Comparison of ENCODE assay signal across 21 mouse cellular contexts in the genomic region with DNA sequence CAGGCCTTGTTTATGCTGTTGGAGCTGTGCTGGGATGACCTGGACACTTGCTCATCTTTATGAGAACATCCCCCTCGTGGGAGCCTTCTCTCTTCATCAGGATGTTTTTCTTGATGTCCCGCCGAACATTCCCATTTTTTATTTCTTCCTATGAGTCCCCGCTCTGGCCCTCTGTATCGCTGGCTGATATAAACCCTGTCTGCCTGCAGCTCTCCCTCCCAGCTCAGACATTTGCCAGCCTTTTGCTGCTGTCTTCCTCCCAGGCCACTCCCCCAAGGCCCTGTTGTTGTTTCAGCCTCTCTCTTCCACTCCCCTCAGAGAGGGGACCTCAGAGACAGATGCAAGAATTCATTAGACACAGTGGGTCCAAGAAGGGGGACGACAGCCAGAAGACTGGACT. TPM values are rescaled to one million over a fixed set of nuclear protein-coding genes. Genes with fewer than 3 reads are reported as not detected.
A peak's percentile ranks its signal among the peaks of the same experiment; 100 is the strongest.
DNase-seq lines count a peak whose midpoint lies in the region; ATAC-seq lines count a peak whose summit lies in the region.
"Had no signal": no experiment of that assay in that cellular context is flagged by ENCODE, and none has a peak within 500 bp of the region (broad histone marks: within the 10 kb centered on the region; RNA-seq: fewer than 3 reads in every experiment).

No protein-coding gene starts in this region.

- DNase-seq in kidney, adult 18-20 months = no peak
- DNase-seq in kidney, postnatal 10 days = peak; percentile 59
- DNase-seq in midbrain, embryonic 11.5 days (ENCODE audit: low spot score, missing footprints) = peak; percentile 72
- peak; percentile 35 to 50 for DNase-seq in kidney, postnatal 4 days
- DNase-seq: adrenal gland, adult 2 months; adrenal gland, postnatal 14 days; cerebellum, adult 11 months; cerebellum, adult 2 months; cerebellum, adult 9-11 months; cerebellum, postnatal 25 days; gastrocnemius, postnatal 25 days had no signal

- peak overlapping the region; percentile 24; the same call in 1 of the 2 replicates for H3K27ac ChIP-seq in kidney, embryonic 15.5 days
- H3K27ac ChIP-seq in kidney, embryonic 14.5 days (ENCODE audit: low read depth, low read length) = no peak overlapping the region
- H3K27ac ChIP-seq in midbrain, embryonic 11.5 days (ENCODE audit: low read depth, low read length) = no peak overlapping the region
- H3K27ac ChIP-seq in midbrain, embryonic 16.5 days (ENCODE audit: low read length) = no peak overlapping the region
- no peak overlapping the region for H3K27ac ChIP-seq in forebrain, embryonic 16.5 days (ENCODE audit: low read length)
- H3K27ac ChIP-seq: embryonic facial prominence, embryonic 12.5 days; embryonic facial prominence, embryonic 15.5 days; heart, embryonic 13.5 days; hindbrain, embryonic 12.5 days had no signal

- H3K9ac ChIP-seq in kidney, embryonic 15.5 days = no peak overlapping the region
- H3K9ac ChIP-seq in kidney, embryonic 14.5 days (ENCODE audit: low read depth, low read length) = no peak overlapping the region
- H3K9ac ChIP-seq in midbrain, embryonic 11.5 days (ENCODE audit: low read length) = no peak overlapping the region
- H3K9ac ChIP-seq in midbrain, embryonic 16.5 days (ENCODE audit: low read depth, low read length) = no peak overlapping the region
- no peak overlapping the region for H3K9ac ChIP-seq in forebrain, embryonic 16.5 days (replicated peaks; ENCODE audit: low read depth, low read length)
- H3K9ac ChIP-seq: embryonic facial prominence, embryonic 12.5 days; embryonic facial prominence, embryonic 15.5 days; heart, embryonic 13.5 days; hindbrain, embryonic 12.5 days had no signal

- H3K9me3 ChIP-seq in kidney, embryonic 15.5 days (replicated peaks) = no peaks in the 10 kb centered on the region
- no peaks in the 10 kb centered on the region for H3K9me3 ChIP-seq in kidney, embryonic 14.5 days (ENCODE audit: control insufficient read depth, low read length)
- no peaks in the 10 kb centered on the region for H3K9me3 ChIP-seq in midbrain, embryonic 11.5 days (ENCODE audit: control insufficient read depth, low read length)
- H3K9me3 ChIP-seq in midbrain, embryonic 16.5 days (replicated peaks; ENCODE audit: control insufficient read depth, low read length, poor library complexity, severe bottlenecking) = no peaks in the 10 kb centered on the region
- no peaks in the 10 kb centered on the region for H3K9me3 ChIP-seq in forebrain, embryonic 16.5 days (ENCODE audit: control insufficient read depth, low read length)
- H3K9me3 ChIP-seq: embryonic facial prominence, embryonic 12.5 days; embryonic facial prominence, embryonic 15.5 days; heart, embryonic 13.5 days; hindbrain, embryonic 12.5 days had no signal

- 35% methylated on average over 6 of the region's 6 CpGs for WGBS in kidney, embryonic 15.5 days
- 31% methylated on average over 6 of the region's 6 CpGs for WGBS in kidney, embryonic 14.5 days
- WGBS in midbrain, embryonic 11.5 days = 76% methylated on average over 6 of the region's 6 CpGs
- 77% methylated on average over 6 of the region's 6 CpGs for WGBS in midbrain, embryonic 16.5 days
- 77% methylated on average over 6 of the region's 6 CpGs for WGBS in forebrain, embryonic 16.5 days

- no peaks in the 10 kb centered on the region for H3K36me3 ChIP-seq in kidney, embryonic 15.5 days
- H3K36me3 ChIP-seq in kidney, embryonic 14.5 days (ENCODE audit: control insufficient read depth, insufficient read depth, low read length) = no peaks in the 10 kb centered on the region
- H3K36me3 ChIP-seq in midbrain, embryonic 11.5 days (ENCODE audit: control insufficient read depth, insufficient read depth, low read length) = no peaks in the 10 kb centered on the region
- no peaks in the 10 kb centered on the region for H3K36me3 ChIP-seq in midbrain, embryonic 16.5 days (ENCODE audit: control insufficient read depth, insufficient read depth, low read length)
- H3K36me3 ChIP-seq in forebrain, embryonic 16.5 days (ENCODE audit: control insufficient read depth, insufficient read depth) = no peaks in the 10 kb centered on the region
- H3K36me3 ChIP-seq: embryonic facial prominence, embryonic 12.5 days; embryonic facial prominence, embryonic 15.5 days; heart, embryonic 13.5 days; hindbrain, embryonic 12.5 days had no signal

- no peak overlapping the region for H3K4me3 ChIP-seq in kidney, embryonic 15.5 days (replicated peaks)
- no peak overlapping the region for H3K4me3 ChIP-seq in kidney, embryonic 14.5 days (ENCODE audit: low read length)
- no peak overlapping the region for H3K4me3 ChIP-seq in midbrain, embryonic 11.5 days (ENCODE audit: low read depth, low read length)
- no peak overlapping the region for H3K4me3 ChIP-seq in midbrain, embryonic 16.5 days (ENCODE audit: low read depth, low read length)
- H3K4me3 ChIP-seq in forebrain, embryonic 16.5 days (replicated peaks; ENCODE audit: low read length) = no peak overlapping the region
- H3K4me3 ChIP-seq: embryonic facial prominence, embryonic 12.5 days; embryonic facial prominence, embryonic 15.5 days; heart, embryonic 13.5 days; hindbrain, embryonic 12.5 days had no signal

- no peaks in the 10 kb centered on the region for H3K27me3 ChIP-seq in kidney, embryonic 15.5 days
- H3K27me3 ChIP-seq in kidney, embryonic 14.5 days (ENCODE audit: control insufficient read depth, insufficient read depth, low read length) = no peaks in the 10 kb centered on the region; the same call in 1 of the 2 replicates
- H3K27me3 ChIP-seq in midbrain, embryonic 11.5 days (ENCODE audit: control insufficient read depth, insufficient read depth, low read length) = peaks cover 3% of the 10 kb centered on the region; the same call in 1 of the 2 replicates
- H3K27me3 ChIP-seq in midbrain, embryonic 16.5 days (ENCODE audit: control insufficient read depth, insufficient read depth, low read depth, low read length) = no peaks in the 10 kb centered on the region
- no peaks in the 10 kb centered on the region for H3K27me3 ChIP-seq in forebrain, embryonic 16.5 days (replicated peaks; ENCODE audit: control insufficient read depth, insufficient read depth, low read length)
- H3K27me3 ChIP-seq: embryonic facial prominence, embryonic 15.5 days; heart, embryonic 13.5 days had no signal

- no peak for ATAC-seq in kidney, embryonic 15.5 days (replicated peaks; ENCODE audit: low FRiP score)
- no peak for ATAC-seq in kidney, embryonic 14.5 days (ENCODE audit: low FRiP score, low TSS enrichment)
- no peak for ATAC-seq in midbrain, embryonic 11.5 days (ENCODE audit: low FRiP score)
- ATAC-seq in midbrain, embryonic 16.5 days = no peak
- ATAC-seq in forebrain, embryonic 16.5 days = no peak
- ATAC-seq: CD4-positive, CD25-positive, alpha-beta regulatory T cell, adult 4 months; forebrain, embryonic 14.5 days had no signal

- H3K4me2 ChIP-seq in kidney, embryonic 15.5 days = no peak overlapping the region
- no peak overlapping the region for H3K4me2 ChIP-seq in kidney, embryonic 14.5 days (replicated peaks; ENCODE audit: low read depth, low read length)
- H3K4me2 ChIP-seq in midbrain, embryonic 11.5 days = no peak overlapping the region
- no peak overlapping the region for H3K4me2 ChIP-seq in midbrain, embryonic 16.5 days (ENCODE audit: low read length)
- H3K4me2 ChIP-seq in forebrain, embryonic 16.5 days (ENCODE audit: low read length) = no peak overlapping the region
- H3K4me2 ChIP-seq: embryonic facial prominence, embryonic 12.5 days; embryonic facial prominence, embryonic 15.5 days; heart, embryonic 13.5 days; hindbrain, embryonic 12.5 days had no signal

- H3K4me1 ChIP-seq in kidney, embryonic 15.5 days = peaks cover 20% of the 10 kb centered on the region
- peaks cover 9% of the 10 kb centered on the region; the same call in 1 of the 2 replicates for H3K4me1 ChIP-seq in kidney, embryonic 14.5 days (ENCODE audit: control insufficient read depth, insufficient read depth, low read length)
- peaks cover 21% of the 10 kb centered on the region for H3K4me1 ChIP-seq in midbrain, embryonic 11.5 days (ENCODE audit: control insufficient read depth, insufficient read depth, low read length)
- peaks cover 12% of the 10 kb centered on the region for H3K4me1 ChIP-seq in midbrain, embryonic 16.5 days (ENCODE audit: control insufficient read depth, insufficient read depth, low read length)
- peaks cover 6% of the 10 kb centered on the region for H3K4me1 ChIP-seq in forebrain, embryonic 16.5 days (replicated peaks; ENCODE audit: control insufficient read depth, insufficient read depth, low read length)

RNA-seq across cellular contexts. Expression of a gene that starts 58.8 kb away (rescaled TPM):
- polyA plus RNA-seq in kidney, embryonic 15.5 days (2015; fragmentation: Nextera tagmentation; extraction: Ambion mirVana) = 23.3 and 26.4 TPM in 2 replicates
- polyA plus RNA-seq in kidney, embryonic 14.5 days (2014; fragmentation: Nextera tagmentation; extraction: Ambion mirVana) = 13.1 and 21.0 TPM in 2 replicates
- 27.8 and 31.3 TPM in 2 replicates for polyA plus RNA-seq in midbrain, embryonic 11.5 days (2014; fragmentation: Nextera tagmentation; extraction: Ambion mirVana)
- 13.4 and 13.8 TPM in 2 replicates for polyA plus RNA-seq in midbrain, embryonic 16.5 days (2015; fragmentation: Nextera tagmentation; extraction: Ambion mirVana)
- 11.8 and 12.0 TPM in 2 replicates for polyA plus RNA-seq in forebrain, embryonic 16.5 days (2015; fragmentation: Nextera tagmentation; extraction: Ambion mirVana)
- polyA plus RNA-seq: CD4-positive, CD25-positive, alpha-beta regulatory T cell, adult 4 months had no signal
